Mouse (Mus musculus) naive thymus-derived CD4-positive, alpha-beta T cell, adult 2 months (primary cell): ENCODE data around the gene Ccl22.
A peak's percentile ranks its signal among the peaks of the same experiment; 100 is the strongest.

ENCODE experiments used
- DNase-seq: peaks from one replicate; pipeline ENCODE4 v3.0.0-alpha.2; 2011; ENCODE audit warnings: low read depth

Gene Ccl22

GRCm38 (mm10) chr8:94745476-94746184 lies at the start of gene Ccl22:
Gene Ccl22 (plus strand): TSS chr8:94745590.
- no peak for DNase-seq

GRCm38 (mm10) chr8:94695994-94696384 lies 49.4 kb upstream of the Ccl22 start, which contains the start of gene Pllp:
Gene Pllp (minus strand): TSS chr8:94696278.
- peak; percentile 41 for DNase-seq

- no peak for DNase-seq
Observed at GRCm38 (mm10) chr8:94696566-94696965, 48.8 kb upstream of the Ccl22 start.

GRCm38 (mm10) chr8:94697956-94698355 lies 47.4 kb upstream of the Ccl22 start:
- no peak for DNase-seq

- no peak for DNase-seq
Observed at GRCm38 (mm10) chr8:94699366-94699765, 46.0 kb upstream of the Ccl22 start.

- DNase-seq: no peak
Observed at GRCm38 (mm10) chr8:94700421-94700935, 44.9 kb upstream of the Ccl22 start.

- DNase-seq: peak; percentile 42
Observed at GRCm38 (mm10) chr8:94702156-94702555, 43.2 kb upstream of the Ccl22 start.

GRCm38 (mm10) chr8:94702844-94703813 lies 42.3 kb upstream of the Ccl22 start:
- DNase-seq: peak; percentile 88

GRCm38 (mm10) chr8:94703972-94704668 lies 41.3 kb upstream of the Ccl22 start:
- peak; percentile 100 for DNase-seq

GRCm38 (mm10) chr8:94704669-94704984 lies 40.8 kb upstream of the Ccl22 start:
- DNase-seq: no peak

GRCm38 (mm10) chr8:94705581-94706245 lies 39.7 kb upstream of the Ccl22 start:
- no peak for DNase-seq

GRCm38 (mm10) chr8:94706732-94707395 lies 38.5 kb upstream of the Ccl22 start:
- no peak for DNase-seq

- no peak for DNase-seq
Observed at GRCm38 (mm10) chr8:94710336-94710735, 35.1 kb upstream of the Ccl22 start.

- DNase-seq: no peak
Observed at GRCm38 (mm10) chr8:94711160-94711718, 34.2 kb upstream of the Ccl22 start.

- no peak for DNase-seq
Observed at GRCm38 (mm10) chr8:94714556-94714955, 30.8 kb upstream of the Ccl22 start.

GRCm38 (mm10) chr8:94715871-94716270 lies 29.5 kb upstream of the Ccl22 start:
- DNase-seq: no peak

GRCm38 (mm10) chr8:94716841-94717240 lies 28.5 kb upstream of the Ccl22 start:
- no peak for DNase-seq

- DNase-seq: no peak
Observed at GRCm38 (mm10) chr8:94725998-94726397, 19.4 kb upstream of the Ccl22 start.

- DNase-seq: no peak
Observed at GRCm38 (mm10) chr8:94729301-94729700, 16.1 kb upstream of the Ccl22 start.

GRCm38 (mm10) chr8:94733821-94734465 lies 11.4 kb upstream of the Ccl22 start:
- no peak for DNase-seq
